Mouse (Mus musculus) intestine, embryonic 15.5 days (tissue): ENCODE results near the gene Cntn5. TPM values are rescaled to one million over a fixed set of nuclear protein-coding genes. Genes with fewer than 3 reads are reported as not detected.

Experiments
- ATAC-seq: fragments of 200-750 bp; cut with Nextera tagmentation; 2 replicates; pipeline ENCODE4 v1.8.0; 2017; ENCODE audit warnings: moderate TSS enrichment, moderate library complexity
- H3K27ac ChIP-seq: fragments of 300-500 bp; sonication (generic); 2 replicates; pipeline ENCODE4 v1.5.1; 2015; ENCODE audit warnings: mild to moderate bottlenecking, inconsistent platforms
- H3K27me3 ChIP-seq: fragments of 300-500 bp; sonication (generic); replicated peaks from 2 replicates; pipeline ENCODE4 v1.6.1; 2015; ENCODE audit warnings: inconsistent platforms
- H3K36me3 ChIP-seq: fragments of 300-500 bp; sonication (generic); 2 replicates; pipeline ENCODE4 v1.6.1; 2015; ENCODE audit warnings: inconsistent platforms
- H3K4me1 ChIP-seq: fragments of 300-500 bp; sonication (generic); replicated peaks from 2 replicates; pipeline ENCODE4 v1.6.1; 2015; ENCODE audit warnings: inconsistent platforms
- H3K4me2 ChIP-seq: fragments of 300-500 bp; sonication (generic); replicated peaks from 2 replicates; pipeline ENCODE4 v1.6.1; 2015; ENCODE audit warnings: mild to moderate bottlenecking, inconsistent platforms
- H3K4me3 ChIP-seq: fragments of 300-500 bp; sonication (generic); replicated peaks from 2 replicates; pipeline ENCODE4 v1.5.1; 2015; ENCODE audit warnings: inconsistent platforms
- H3K9ac ChIP-seq: fragments of 300-500 bp; sonication (generic); 2 replicates; pipeline ENCODE4 v1.6.1; 2015; ENCODE audit warnings: inconsistent platforms
- H3K9me3 ChIP-seq: fragments of 300-500 bp; sonication (generic); 2 replicates; pipeline ENCODE4 v1.6.1; 2016; ENCODE audit warnings: inconsistent platforms
- WGBS: fragments of 180-500 bp; shearing (Covaris S2); methylation state at CpG from one replicate; pipeline ENCODE4 v1.1.7; 2015; 5-methylcytosine and 5-hydroxymethylcytosine counted together
- polyA plus RNA-seq: library from polyadenylated mRNA; unstranded; fragments of >200 nt; fragmentation: Nextera tagmentation; extraction: Ambion mirVana; gene quantifications from 2 replicates; pipeline ENCODE4 v1.2.1, GENCODE M21; 2015

Gene Cntn5
- polyA plus RNA-seq, 1 experiment from 2014 or later, result 0.57 TPM

DNA sequence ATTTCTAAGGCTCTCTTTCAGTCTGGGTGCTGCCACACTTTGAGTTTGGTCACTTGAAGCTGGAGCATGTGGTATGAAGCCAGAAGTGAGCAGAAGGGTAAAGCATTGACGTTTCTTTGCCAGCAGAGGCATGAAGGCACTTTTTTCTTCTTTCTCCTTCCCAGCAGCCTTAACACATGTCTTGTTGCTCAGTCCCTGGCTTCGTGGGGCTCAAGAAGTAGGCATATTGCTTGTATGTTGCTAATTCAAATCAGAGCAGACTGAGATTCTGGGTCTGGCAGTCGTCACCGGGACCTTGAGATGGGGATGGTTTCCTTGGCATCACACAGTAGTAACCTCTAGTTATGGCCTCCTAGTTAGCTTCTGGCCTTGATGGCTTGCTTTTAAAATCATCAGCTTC lies 1228.5 kb downstream of the Cntn5 start:
- H3K4me3 ChIP-seq, result no peak overlapping the region
- 72% methylated on average over 4 of the region's 4 CpGs for WGBS

DNA sequence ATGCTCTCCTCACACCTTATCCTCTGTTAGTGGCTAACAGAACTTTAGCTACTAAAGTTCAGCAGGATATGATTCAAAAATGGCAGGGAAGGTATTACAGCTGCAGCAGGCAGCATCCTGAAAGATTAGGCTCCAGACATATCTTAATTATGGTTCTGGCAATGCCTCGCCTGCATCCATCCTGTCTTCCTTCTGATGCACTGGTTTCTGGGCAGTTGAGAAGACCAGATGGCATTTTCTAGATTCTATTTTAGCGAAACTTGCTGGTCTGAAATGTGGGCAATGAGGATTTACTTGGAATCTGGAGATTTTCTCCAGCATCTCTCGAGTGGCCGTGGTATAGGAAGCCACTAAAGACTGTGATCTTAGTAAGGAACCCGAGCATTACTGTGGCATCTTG lies 1230.0 kb downstream of the Cntn5 start:
- Histone ChIP-seq H3K4me2 (no peak overlapping the region), H3K9me3 (no peaks in the 10 kb centered on the region), H3K4me3 (no peak overlapping the region), H3K36me3 (no peaks in the 10 kb centered on the region), H3K27me3 (no peaks in the 10 kb centered on the region), H3K4me1 (no peaks in the 10 kb centered on the region), H3K9ac (no peak overlapping the region), H3K27ac (no peak overlapping the region)
- ATAC-seq, result no peak
- 82% methylated on average over 5 of the region's 5 CpGs for WGBS

More for the DNA sequence above, 1228.5 kb downstream of the Cntn5 start:
- H3K27ac ChIP-seq, result no peak overlapping the region
- H3K27me3 ChIP-seq, result no peaks in the 10 kb centered on the region
- no peaks in the 10 kb centered on the region for H3K36me3 ChIP-seq
- no peaks in the 10 kb centered on the region for H3K9me3 ChIP-seq
- H3K9ac ChIP-seq, result no peak overlapping the region
- no peak for ATAC-seq
- H3K4me1 ChIP-seq, result no peaks in the 10 kb centered on the region
- H3K4me2 ChIP-seq, result no peak overlapping the region

DNA sequence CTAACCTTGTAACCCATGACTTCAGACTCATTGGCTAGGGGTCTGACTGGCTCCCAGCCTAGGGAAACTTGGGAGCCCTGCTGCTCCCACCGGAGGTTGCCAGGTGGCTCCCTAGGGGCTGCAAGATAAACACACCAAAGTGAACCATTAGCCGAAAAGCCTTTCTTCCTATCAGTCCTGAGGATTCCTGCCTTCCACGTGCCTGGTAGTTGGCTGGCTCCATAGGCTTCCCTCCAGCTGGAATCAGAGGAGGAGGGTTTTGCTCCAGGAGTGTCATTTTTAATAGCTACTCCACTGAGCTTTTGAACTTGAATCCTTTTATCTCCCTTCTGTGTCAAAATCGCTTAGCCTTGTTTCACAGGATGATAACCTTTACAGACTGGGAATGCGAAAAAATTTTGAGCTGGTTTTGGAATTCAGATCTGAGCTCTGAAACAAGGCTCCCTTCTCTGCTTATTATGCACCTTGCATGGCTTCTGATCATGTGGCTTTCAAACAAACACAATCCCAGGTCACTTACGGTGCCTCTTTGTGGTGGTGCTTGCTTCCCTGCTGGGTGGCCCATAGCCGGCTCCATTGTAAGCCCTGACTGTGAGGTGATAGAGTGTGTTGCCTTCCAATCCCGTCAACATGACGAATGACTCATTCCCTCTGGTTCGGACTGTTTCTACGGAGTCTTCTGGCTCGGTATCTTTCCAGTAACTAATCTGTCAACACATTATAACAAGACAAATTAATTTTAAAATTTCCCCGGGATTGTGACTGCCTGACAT lies 1231.1 kb downstream of the Cntn5 start:
- Histone ChIP-seq H3K4me3 (no peak overlapping the region), H3K27me3 (no peaks in the 10 kb centered on the region), H3K4me1 (no peaks in the 10 kb centered on the region), H3K4me2 (no peak overlapping the region), H3K27ac (no peak overlapping the region), H3K9ac (no peak overlapping the region), H3K9me3 (no peaks in the 10 kb centered on the region), H3K36me3 (no peaks in the 10 kb centered on the region)
- 12% methylated on average over 13 of the region's 13 CpGs for WGBS
- no peak for ATAC-seq

DNA sequence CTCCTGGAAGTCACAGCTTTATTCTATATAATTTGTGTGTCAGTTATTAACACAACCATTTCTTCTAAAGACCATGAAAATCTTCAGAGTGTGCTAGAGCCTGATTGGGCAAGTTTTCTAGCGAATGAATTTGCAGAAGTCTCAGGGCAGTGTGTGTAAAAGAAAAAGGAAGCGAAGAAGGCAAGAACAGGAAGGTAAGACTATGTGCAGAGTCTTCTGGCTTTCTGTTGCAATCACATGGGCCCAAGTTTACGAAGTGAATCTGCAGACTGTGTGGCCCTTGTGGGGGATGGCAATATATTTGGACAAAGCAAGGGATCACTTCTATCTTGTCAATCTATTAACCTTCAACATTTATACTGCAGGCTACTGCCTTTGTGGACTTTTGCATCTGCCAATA lies 1251.1 kb downstream of the Cntn5 start:
- no peak for ATAC-seq
- H3K36me3 ChIP-seq, result no peaks in the 10 kb centered on the region
- 79% methylated on average over 3 of the region's 3 CpGs for WGBS
- H3K27ac ChIP-seq, result no peak overlapping the region
- H3K9me3 ChIP-seq, result no peaks in the 10 kb centered on the region
- H3K4me3 ChIP-seq, result no peak overlapping the region
- no peaks in the 10 kb centered on the region for H3K27me3 ChIP-seq
- H3K9ac ChIP-seq, result no peak overlapping the region
- no peaks in the 10 kb centered on the region for H3K4me1 ChIP-seq
- no peak overlapping the region for H3K4me2 ChIP-seq

DNA sequence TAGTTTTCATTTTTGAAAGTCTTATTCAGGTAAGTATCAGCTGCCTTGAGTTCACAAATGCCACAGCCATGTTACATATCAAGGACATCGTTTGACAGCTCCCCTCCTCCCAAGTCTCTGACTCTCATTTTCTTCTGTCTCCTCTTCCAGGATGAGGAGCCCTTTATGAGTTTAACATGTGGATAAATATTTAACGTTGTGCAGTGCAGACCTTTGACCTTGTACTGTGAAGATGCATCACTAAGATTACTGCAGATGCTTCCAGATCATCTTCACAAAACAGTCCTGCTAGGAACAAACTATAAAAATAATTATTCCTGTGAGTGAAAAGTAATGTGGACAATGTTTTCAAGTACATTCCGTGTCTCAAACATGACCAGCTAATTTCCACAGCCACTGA lies 1257.2 kb downstream of the Cntn5 start:
- H3K9ac ChIP-seq, result no peak overlapping the region
- no peaks in the 10 kb centered on the region for H3K36me3 ChIP-seq
- no peak overlapping the region for H3K27ac ChIP-seq
- H3K9me3 ChIP-seq, result no peaks in the 10 kb centered on the region
- no peaks in the 10 kb centered on the region for H3K27me3 ChIP-seq
- 51% methylated on average over 3 of the region's 3 CpGs for WGBS
- H3K4me1 ChIP-seq, result no peaks in the 10 kb centered on the region
- no peak for ATAC-seq
- no peak overlapping the region for H3K4me3 ChIP-seq
- H3K4me2 ChIP-seq, result no peak overlapping the region

DNA sequence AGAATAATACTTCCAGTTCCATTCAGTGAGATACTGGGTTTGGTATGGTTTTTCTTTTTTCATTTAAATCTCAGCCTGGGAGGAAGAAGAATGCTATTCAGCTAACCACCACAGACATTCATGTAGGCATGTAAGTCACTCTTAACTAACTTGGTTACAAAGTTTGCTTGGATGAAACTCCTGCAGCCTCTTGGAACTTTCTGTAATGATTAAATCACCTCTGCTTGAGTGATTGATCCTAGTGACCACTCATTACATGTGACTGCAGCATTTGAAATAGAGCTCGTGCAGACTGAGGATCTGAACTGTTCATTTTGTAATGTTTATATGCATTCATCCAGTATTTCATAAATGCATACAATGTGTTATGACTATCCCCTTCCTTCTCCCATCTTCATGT lies 1258.3 kb downstream of the Cntn5 start:
- Histone ChIP-seq H3K4me1 (no peaks in the 10 kb centered on the region), H3K4me3 (no peak overlapping the region), H3K36me3 (no peaks in the 10 kb centered on the region), H3K9me3 (no peaks in the 10 kb centered on the region), H3K4me2 (no peak overlapping the region), H3K27me3 (no peaks in the 10 kb centered on the region), H3K9ac (no peak overlapping the region), H3K27ac (no peak overlapping the region)
- WGBS, result 60% methylated on average over 1 of the region's 1 CpGs
- ATAC-seq, result no peak
